Mouse (Mus musculus): Measurements from ENCODE around the gene Ipo7. TPM values are rescaled to one million over a fixed set of nuclear protein-coding genes. Genes with fewer than 3 reads are reported as not detected.

Gene Ipo7
- 27.5 TPM for polyA plus RNA-seq (2017; shearing (Covaris generic))

GRCm38 (mm10) chr7:110018117-110018630 is at the start of gene Ipo7:
Gene Ipo7 (plus strand): TSS chr7:110018274.

GRCm38 (mm10) chr7:109986775-109987174 is 31.3 kb upstream of the Ipo7 start, which contains the start of gene Tmem41b:
Gene Tmem41b (minus strand): TSS chr7:109986929.

DNA sequence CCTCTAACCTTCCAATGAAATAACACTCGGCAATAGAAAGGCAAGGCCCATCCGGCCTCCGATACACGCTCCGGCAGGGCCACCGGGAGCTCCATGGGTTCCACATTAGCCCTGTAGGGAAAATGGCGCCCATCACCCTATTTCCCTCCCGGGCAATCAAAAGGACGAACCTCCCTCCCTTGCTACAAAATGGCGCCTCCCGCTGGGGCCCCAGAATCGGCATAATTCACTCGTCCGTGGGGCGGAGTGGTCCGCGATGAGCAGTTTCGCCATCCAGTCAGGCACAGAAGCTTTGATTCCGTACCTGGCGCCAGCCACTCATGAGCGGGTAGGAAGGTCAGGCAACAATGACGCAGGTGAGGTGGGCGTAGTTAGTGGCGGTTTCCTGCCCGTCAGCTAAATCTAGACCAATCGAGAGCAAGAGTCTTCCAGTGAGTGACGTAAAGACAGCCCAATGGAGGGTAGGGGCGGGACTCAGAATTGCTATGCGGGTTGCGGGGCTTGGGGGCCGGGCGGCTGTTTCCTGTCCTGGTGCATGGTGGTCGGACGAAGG is 43.2 kb downstream of the Ipo7 start, which contains the start of gene Zfp143:
Gene Zfp143 (plus strand): TSS at position 19 of the 553 bp plus-strand sequence.

Other genes with a start within 250 kb of the Ipo7 start
- gene Nrip3, start 236.2 kb upstream of the Ipo7 start, polyA plus RNA-seq (2017; shearing (Covaris generic)) = 0.32 TPM
- gene Scube2, start 152.6 kb upstream of the Ipo7 start, polyA plus RNA-seq (2017; shearing (Covaris generic)) = not detected
- 13.9 TPM for gene Dennd5a, start 57.8 kb upstream of the Ipo7 start, polyA plus RNA-seq (2017; shearing (Covaris generic))
- gene Tmem41b, start 31.3 kb upstream of the Ipo7 start, polyA plus RNA-seq (2017; shearing (Covaris generic)) = 66.7 TPM
- 51.1 TPM for gene Zfp143, start 42.9 kb downstream of the Ipo7 start, polyA plus RNA-seq (2017; shearing (Covaris generic))
- gene Wee1, start 103.8 kb downstream of the Ipo7 start, polyA plus RNA-seq (2017; shearing (Covaris generic)) = 1.9 TPM
- gene Swap70, start 203.4 kb downstream of the Ipo7 start, polyA plus RNA-seq (2017; shearing (Covaris generic)) = 78.9 TPM